Mouse (Mus musculus) heart, embryonic 14.5 days (tissue): ENCODE results near the gene Cxcr5. TPM values are rescaled to one million over a fixed set of nuclear protein-coding genes. Genes with fewer than 3 reads are reported as not detected.

ENCODE experiments used
- ATAC-seq: fragments of 200-750 bp; cut with Nextera tagmentation; 2 replicates; pipeline ENCODE4 v1.8.0; 2017; ENCODE audit warnings: low read depth, moderate TSS enrichment; ENCODE audit not compliant: insufficient number of reproducible peaks, insufficient read depth, low FRiP score
- H3K27ac ChIP-seq, 2 experiments: fragments of 200-500 bp in 1 of 2; fragments of 300-500 bp in 1 of 2; sonication (generic) in 1 of 2; replicated peaks in 1 of 2; 2 replicates each; pipeline ENCODE4 v1.5.1; 2012 to 2014; ENCODE audit warnings: low read depth in 2 of 2, low read length in 2 of 2, control low read depth in 1 of 2, mild to moderate bottlenecking in 1 of 2, mixed read lengths in 1 of 2; ENCODE audit not compliant: control insufficient read depth in 1 of 2, insufficient read depth in 1 of 2
- H3K27me3 ChIP-seq: fragments of 300-500 bp; sonication (generic); 2 replicates; pipeline ENCODE4 v1.6.1; 2014; ENCODE audit warnings: mild to moderate bottlenecking, low read length, control low read depth; ENCODE audit not compliant: control insufficient read depth, insufficient read depth
- H3K36me3 ChIP-seq: fragments of 300-500 bp; sonication (generic); 2 replicates; pipeline ENCODE4 v1.6.1; 2014; ENCODE audit warnings: mild to moderate bottlenecking, control low read depth, low read length, mixed read lengths; ENCODE audit not compliant: control insufficient read depth, insufficient read depth
- H3K4me1 ChIP-seq, 2 experiments: fragments of 200-500 bp in 1 of 2; fragments of 300-500 bp in 1 of 2; sonication (generic) in 1 of 2; 2 replicates each; pipeline ENCODE4 v1.6.1; 2012 to 2014; ENCODE audit warnings: low read length in 2 of 2, control low read depth in 1 of 2, mixed read lengths in 1 of 2; ENCODE audit not compliant: control insufficient read depth in 2 of 2, insufficient read depth in 2 of 2
- H3K4me2 ChIP-seq: fragments of 300-500 bp; sonication (generic); 2 replicates; pipeline ENCODE4 v1.6.1; 2014; ENCODE audit warnings: mild to moderate bottlenecking, low read length
- H3K4me3 ChIP-seq, 2 experiments: fragments of 200-500 bp in 1 of 2; fragments of 300-500 bp in 1 of 2; sonication (generic) in 1 of 2; 2 replicates each; pipeline ENCODE4 v1.5.1; 2012 to 2014; ENCODE audit warnings: low read length in 2 of 2, mild to moderate bottlenecking in 2 of 2, control low read depth in 1 of 2, low read depth in 1 of 2, moderate library complexity in 1 of 2; ENCODE audit not compliant: control insufficient read depth in 1 of 2, insufficient read depth in 1 of 2
- H3K9ac ChIP-seq: fragments of 300-500 bp; sonication (generic); 2 replicates; pipeline ENCODE4 v1.6.1; 2014; ENCODE audit warnings: mild to moderate bottlenecking, low read length
- H3K9me3 ChIP-seq: fragments of 300-500 bp; sonication (generic); 2 replicates; pipeline ENCODE4 v1.6.1; 2016; ENCODE audit warnings: low read length, control low read depth; ENCODE audit not compliant: control insufficient read depth
- WGBS: fragments of 180-500 bp; shearing (Covaris S2); extraction: QIAGEN DNeasy Blood & Tissue Kit; methylation state at CpG from one replicate; pipeline ENCODE4 v1.1.7; 2014; 5-methylcytosine and 5-hydroxymethylcytosine counted together
- polyA plus RNA-seq: library from polyadenylated mRNA; unstranded; fragments of >200 nt; fragmentation: Nextera tagmentation; extraction: Ambion mirVana; gene quantifications from 2 replicates; pipeline ENCODE4 v1.2.1, GENCODE M21; 2014

Cxcr5 gene
- polyA plus RNA-seq, 1 experiment from 2014 or later, result not detected

- H3K9ac ChIP-seq, result no peak overlapping the region
- H3K9me3 ChIP-seq, result no peaks in the 10 kb centered on the region
- no peak overlapping the region for H3K4me2 ChIP-seq
- WGBS, result 54% methylated on average over 7 of the region's 7 CpGs
- H3K27me3 ChIP-seq, result no peaks in the 10 kb centered on the region
- no peaks in the 10 kb centered on the region for H3K4me1 ChIP-seq
- no peaks in the 10 kb centered on the region for H3K36me3 ChIP-seq
- H3K4me3 ChIP-seq, result no peak overlapping the region
- H3K27ac ChIP-seq, result no peak overlapping the region
- no peak for ATAC-seq
Observed at GRCm38 (mm10) chr9:44468224-44468623, 93.5 kb downstream of the Cxcr5 start.

GRCm38 (mm10) chr9:44461950-44462349, 99.7 kb downstream of the Cxcr5 start:
- Histone ChIP-seq H3K4me2 (no peak overlapping the region), H3K27ac (no peak overlapping the region), H3K36me3 (no peaks in the 10 kb centered on the region), H3K9me3 (no peaks in the 10 kb centered on the region), H3K27me3 (peaks cover 10% of the 10 kb centered on the region; the same call in 1 of the 2 replicates), H3K9ac (no peak overlapping the region), H3K4me3 (no peak overlapping the region), H3K4me1 (no peaks in the 10 kb centered on the region)
- WGBS, result 64% methylated on average over 5 of the region's 5 CpGs
- ATAC-seq, result no peak

Other genes starting within 250 kb of the Cxcr5 start
- 5.4 and 7.7 TPM in 2 replicates for gene C2cd2l, start 241.6 kb downstream of the Cxcr5 start, polyA plus RNA-seq
- gene Dpagt1, start 235.9 kb downstream of the Cxcr5 start, polyA plus RNA-seq, result 34.7 and 37.8 TPM in 2 replicates
- 153 and 167 TPM in 2 replicates for gene H2afx, start 227.2 kb downstream of the Cxcr5 start, polyA plus RNA-seq
- 110 and 112 TPM in 2 replicates for gene Hmbs, start 217.6 kb downstream of the Cxcr5 start, polyA plus RNA-seq
- 17.8 and 21.4 TPM in 2 replicates for gene Vps11, start 200.2 kb downstream of the Cxcr5 start, polyA plus RNA-seq
- 12.7 and 12.9 TPM in 2 replicates for gene Hyou1, start 182.4 kb downstream of the Cxcr5 start, polyA plus RNA-seq
- gene Slc37a4, start 165.0 kb downstream of the Cxcr5 start, polyA plus RNA-seq, result 32.0 and 35.7 TPM in 2 replicates
- gene Rps25, start 154.7 kb downstream of the Cxcr5 start, polyA plus RNA-seq, result 1,406 and 1,617 TPM in 2 replicates
- 74.0 and 85.4 TPM in 2 replicates for gene Trappc4, start 154.3 kb downstream of the Cxcr5 start, polyA plus RNA-seq
- gene Ccdc84, start 143.3 kb downstream of the Cxcr5 start, polyA plus RNA-seq, result 19.5 and 20.9 TPM in 2 replicates
- gene Foxr1, start 120.7 kb downstream of the Cxcr5 start, polyA plus RNA-seq, result not detected in 2 replicates
- gene Upk2, start 106.9 kb downstream of the Cxcr5 start, polyA plus RNA-seq, result not detected in 2 replicates
- 12.1 and 12.5 TPM in 2 replicates for gene Bcl9l, start 79.1 kb downstream of the Cxcr5 start, polyA plus RNA-seq
- 12.9 and 14.9 TPM in 2 replicates for gene Ddx6, start 43.0 kb upstream of the Cxcr5 start, polyA plus RNA-seq
- not detected in 2 replicates for gene Treh, start 111.4 kb upstream of the Cxcr5 start, polyA plus RNA-seq
- gene Phldb1, start 173.3 kb upstream of the Cxcr5 start, polyA plus RNA-seq, result 23.2 and 25.4 TPM in 2 replicates
- 126 and 131 TPM in 2 replicates for gene Arcn1, start 206.0 kb upstream of the Cxcr5 start, polyA plus RNA-seq
- 67.7 and 73.8 TPM in 2 replicates for gene Ift46, start 206.0 kb upstream of the Cxcr5 start, polyA plus RNA-seq
- 1.3 and 1.9 TPM in 2 replicates for gene Tmem25, start 237.4 kb upstream of the Cxcr5 start, polyA plus RNA-seq
- gene Ttc36, start 241.2 kb upstream of the Cxcr5 start, polyA plus RNA-seq, result 1.3 TPM in 1 of 2 replicates, not detected in the other